Mouse (Mus musculus) frontal cortex, adult 2 months (tissue): ENCODE results near the gene Agl. TPM values are rescaled to one million over a fixed set of nuclear protein-coding genes. Genes with fewer than 3 reads are reported as not detected.

ENCODE experiments used
- DNase-seq, 2 experiments: peaks; one replicate each; pipeline ENCODE4 v3.0.0; 2022; ENCODE audit warnings: low spot score in 1 of 2; ENCODE audit errors: extremely low spot score in 1 of 2
- polyA plus RNA-seq: library from polyadenylated mRNA; depleted of rRNA; stranded (reverse); fragments of >200 nt; gene quantifications from 2 replicates; pipeline ENCODE4 v1.2.3, GENCODE M21; 2012; rRNA removed

Agl gene
- polyA plus RNA-seq, 1 experiment: 14.4 TPM

DNA sequence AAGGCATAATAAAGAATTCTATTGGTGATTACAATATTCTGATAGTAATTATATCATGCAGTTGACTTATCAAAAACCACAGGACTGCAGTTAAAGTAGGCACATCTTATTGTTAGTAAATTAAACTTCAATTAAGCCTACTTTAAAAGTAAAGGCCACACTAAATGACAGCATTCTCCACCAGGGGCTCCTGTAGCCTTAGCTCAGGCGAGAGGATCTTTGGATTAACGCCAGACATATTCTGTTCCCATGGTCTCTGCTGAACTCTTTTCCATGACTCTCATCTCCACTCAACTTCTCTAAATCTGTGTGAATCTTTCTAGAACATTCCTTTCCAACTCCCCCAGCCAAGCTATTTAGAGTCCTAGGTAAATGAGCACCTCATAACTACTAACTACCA lies 109.2 kb downstream of the Agl start:
- DNase-seq: no peak

GRCm38 (mm10) chr3:116695666-116695985 lies 112.3 kb downstream of the Agl start:
- DNase-seq: no peak

GRCm38 (mm10) chr3:116694955-116695665 lies 112.9 kb downstream of the Agl start:
- DNase-seq: no peak

DNA sequence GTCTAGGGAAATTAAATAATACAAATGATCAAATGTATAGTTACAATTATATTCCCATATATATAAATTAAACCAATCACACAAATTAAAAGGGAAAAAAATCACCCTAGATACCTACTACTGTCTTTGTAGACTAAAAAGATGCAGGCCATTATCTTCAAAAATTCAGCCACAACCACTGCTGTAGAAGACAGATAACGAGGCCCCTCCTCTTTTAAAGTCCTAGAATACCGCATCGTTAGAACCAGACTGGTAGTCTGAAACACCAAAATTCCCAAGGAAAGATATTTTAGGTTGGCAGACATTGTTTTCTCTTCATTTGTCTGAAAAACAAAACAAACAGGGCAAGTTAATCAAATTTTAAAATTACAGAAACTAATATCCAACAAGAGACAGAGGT lies 113.7 kb downstream of the Agl start:
- no peak for DNase-seq

Other genes starting within 250 kb of the Agl start
- 0.44 and 0.66 TPM in 2 replicates for gene Lrrc39, start 245.2 kb downstream of the Agl start, polyA plus RNA-seq
- gene Sass6, start 213.2 kb downstream of the Agl start, polyA plus RNA-seq: 4.8 and 5.3 TPM in 2 replicates
- 19.2 and 22.3 TPM in 2 replicates for gene Trmt13, start 193.6 kb downstream of the Agl start, polyA plus RNA-seq
- gene Mfsd14a, start 145.5 kb downstream of the Agl start, polyA plus RNA-seq: 41.1 and 43.1 TPM in 2 replicates
- not detected in 2 replicates for gene Gm43191, start 126.9 kb downstream of the Agl start, polyA plus RNA-seq
- 12.2 and 12.7 TPM in 2 replicates for gene Slc35a3, start 95.3 kb downstream of the Agl start, polyA plus RNA-seq
- gene Frrs1, start 51.3 kb upstream of the Agl start, polyA plus RNA-seq: 1.2 and 1.7 TPM in 2 replicates
- gene 4930455H04Rik, start 160.1 kb upstream of the Agl start, polyA plus RNA-seq: not detected in 2 replicates
- 10.8 and 12.8 TPM in 2 replicates for gene Palmd, start 160.8 kb upstream of the Agl start, polyA plus RNA-seq